Mouse (Mus musculus) brain, embryonic 14.5 days (tissue): Measurements from ENCODE around the gene Atp8b5.

ENCODE experiments used
- CTCF ChIP-seq: fragments of 200-500 bp; IDR thresholded peaks from 2 replicates; pipeline ENCODE4 v1.5.1; 2012; ENCODE audit warnings: inconsistent platforms, mild to moderate bottlenecking, moderate library complexity, borderline replicate concordance; ENCODE audit not compliant: insufficient read depth, insufficient read length; ENCODE audit errors: extremely low read depth
- POLR2A ChIP-seq: fragments of 200-500 bp; IDR thresholded peaks from 2 replicates; pipeline ENCODE4 v1.6.1; 2012; ENCODE audit warnings: mild to moderate bottlenecking, inconsistent platforms, borderline replicate concordance; ENCODE audit not compliant: poor library complexity, insufficient read depth, insufficient read length, severe bottlenecking; ENCODE audit errors: extremely low read depth

DNA sequence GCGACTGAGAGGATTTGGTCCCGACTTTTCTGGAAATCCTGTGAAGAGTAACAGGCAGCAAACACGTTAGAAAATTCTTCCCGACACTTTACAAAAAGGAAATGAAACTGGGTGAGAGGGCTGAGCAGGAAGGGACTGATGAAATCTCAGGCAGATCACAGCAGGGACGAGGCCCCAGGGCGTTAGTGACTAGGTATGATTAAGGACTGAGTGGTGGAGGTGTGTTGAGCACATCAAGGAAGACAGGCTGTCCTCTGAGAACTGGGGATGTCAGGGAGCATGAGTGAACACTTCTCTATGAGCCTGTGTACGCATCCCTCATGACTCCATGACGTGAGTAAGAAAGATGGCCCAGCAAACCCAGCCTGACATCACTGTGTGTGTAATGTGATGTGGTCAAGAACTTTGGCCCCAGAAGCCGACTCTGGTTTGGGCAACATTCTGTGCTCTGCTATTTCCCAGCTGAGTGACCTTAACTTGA, 152.9 kb downstream of the Atp8b5 start:
- TF ChIP-seq CTCF (no peak), POLR2A (no peak)
